Mouse (Mus musculus): ENCODE data around the gene Smoc1.

DNA sequence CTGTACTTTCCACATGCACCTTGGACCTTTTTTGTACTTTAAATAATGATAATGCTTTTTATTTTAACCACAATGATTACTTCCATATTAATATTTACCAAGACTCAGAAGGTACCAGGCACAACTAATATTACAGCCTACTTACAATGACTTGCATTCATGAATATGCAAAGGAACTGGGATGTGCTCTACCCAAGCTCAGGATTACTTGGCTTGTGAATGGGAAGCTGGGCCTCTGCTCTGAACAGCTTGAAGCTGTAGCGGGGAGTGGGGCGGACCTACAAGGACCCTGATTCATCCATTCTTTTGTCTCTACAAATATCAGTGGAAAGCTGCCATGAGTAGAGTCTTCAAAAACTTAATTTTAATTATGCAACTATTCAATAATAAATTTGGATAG is 47.5 kb downstream of the Smoc1 start:
- TF ChIP-seq POLR2A (IDR thresholded peaks at IDR 0.05; ENCODE audit: low read depth, low read length) = no peak
- no peak for TF ChIP-seq CTCF (conservative IDR thresholded peaks at IDR 0.05; ENCODE audit: insufficient read depth, insufficient read length, low read depth, low read length)
